Mouse (Mus musculus) myocyte (in vitro differentiated cells): Measurements from ENCODE around the gene Sptssb. TPM values are rescaled to one million over a fixed set of nuclear protein-coding genes. Genes with fewer than 3 reads are reported as not detected.

Experiments
- H3K27me3 ChIP-seq: one replicate; pipeline ENCODE4 v1.6.1; 2011; ENCODE audit not compliant: control insufficient read depth, insufficient read depth, insufficient read length
- H3K36me3 ChIP-seq: one replicate; pipeline ENCODE4 v1.6.1; 2011; ENCODE audit not compliant: control insufficient read depth, insufficient read depth
- H3K4me2 ChIP-seq: one replicate; pipeline ENCODE4 v1.6.1; 2011; ENCODE audit warnings: low read depth, control low read depth
- H3K4me3 ChIP-seq: one replicate; pipeline ENCODE4 v1.5.1; 2011; ENCODE audit warnings: mild to moderate bottlenecking, control low read depth, moderate library complexity
- H3K79me2 ChIP-seq: one replicate; pipeline ENCODE4 v1.6.1; 2011; ENCODE audit not compliant: control insufficient read depth, insufficient read depth
- H3ac ChIP-seq: one replicate; pipeline ENCODE4 v1.6.1; 2011; ENCODE audit not compliant: control insufficient read depth, insufficient read length
- CEBPB ChIP-seq: IDR thresholded peaks from 2 replicates; pipeline ENCODE4 v1.6.1; 2011; ENCODE audit warnings: mild to moderate bottlenecking, moderate library complexity; ENCODE audit not compliant: poor library complexity, insufficient read depth, severe bottlenecking
- E2F4 ChIP-seq: IDR thresholded peaks from one replicate; pipeline ENCODE4 v1.6.1; 2011; ENCODE audit warnings: mild to moderate bottlenecking, control low read depth, moderate library complexity; ENCODE audit not compliant: insufficient read depth
- MAX ChIP-seq: IDR thresholded peaks from one replicate; pipeline ENCODE4 v1.6.1; 2011; ENCODE audit warnings: low read depth, mild to moderate bottlenecking, control low read depth
- MYOD1 ChIP-seq, 3 experiments: IDR thresholded peaks; one replicate each; pipeline ENCODE4 v1.6.1; 2011; ENCODE audit warnings: control low read depth in 2 of 3, low read depth in 2 of 3, mild to moderate bottlenecking in 2 of 3, moderate library complexity in 1 of 3; ENCODE audit not compliant: insufficient read length in 2 of 3, control insufficient read depth in 1 of 3
- MYOG ChIP-seq, 3 experiments: IDR thresholded peaks; one replicate each; pipeline ENCODE4 v1.6.1; 2011; ENCODE audit warnings: control low read depth in 2 of 3, low read depth in 2 of 3, mild to moderate bottlenecking in 2 of 3; ENCODE audit not compliant: insufficient read length in 2 of 3, control insufficient read depth in 1 of 3, insufficient read depth in 1 of 3
- POLR2A ChIP-seq: IDR thresholded peaks from one replicate; pipeline ENCODE4 v1.6.1; 2011; ENCODE audit warnings: low read depth, mild to moderate bottlenecking, control low read depth, moderate library complexity; ENCODE audit not compliant: insufficient read length
- POLR2AphosphoS2 ChIP-seq: IDR thresholded peaks from one replicate; pipeline ENCODE4 v1.6.1; 2011; ENCODE audit warnings: low read depth, control low read depth; ENCODE audit not compliant: insufficient read length
- REST ChIP-seq: IDR thresholded peaks from one replicate; pipeline ENCODE4 v1.6.1; 2011; ENCODE audit warnings: mild to moderate bottlenecking, control low read depth, moderate library complexity; ENCODE audit not compliant: insufficient read depth, insufficient read length
- SRF ChIP-seq: IDR thresholded peaks from one replicate; pipeline ENCODE4 v1.6.1; 2011; ENCODE audit warnings: low read depth; ENCODE audit not compliant: control insufficient read depth, insufficient read length
- TCF12 ChIP-seq: IDR thresholded peaks from one replicate; pipeline ENCODE4 v1.6.1; 2011; ENCODE audit warnings: mild to moderate bottlenecking, control low read depth; ENCODE audit not compliant: poor library complexity, insufficient read depth, severe bottlenecking
- TCF3 ChIP-seq: IDR thresholded peaks from one replicate; pipeline ENCODE4 v1.6.1; 2011; ENCODE audit warnings: low read depth, control low read depth; ENCODE audit not compliant: insufficient read length
- USF1 ChIP-seq: IDR thresholded peaks from one replicate; pipeline ENCODE4 v1.6.1; 2011; ENCODE audit warnings: low read depth, mild to moderate bottlenecking, control low read depth, moderate library complexity
- polyA plus RNA-seq: library from polyadenylated mRNA; unstranded; fragments of >200 nt; fragmentation: generic; extraction: Trizol; gene quantifications from one replicate; pipeline ENCODE4 v1.2.1, GENCODE M21; 2012; ENCODE audit warnings: missing spikeins

Sptssb gene
- polyA plus RNA-seq, 1 experiment, result not detected

DNA sequence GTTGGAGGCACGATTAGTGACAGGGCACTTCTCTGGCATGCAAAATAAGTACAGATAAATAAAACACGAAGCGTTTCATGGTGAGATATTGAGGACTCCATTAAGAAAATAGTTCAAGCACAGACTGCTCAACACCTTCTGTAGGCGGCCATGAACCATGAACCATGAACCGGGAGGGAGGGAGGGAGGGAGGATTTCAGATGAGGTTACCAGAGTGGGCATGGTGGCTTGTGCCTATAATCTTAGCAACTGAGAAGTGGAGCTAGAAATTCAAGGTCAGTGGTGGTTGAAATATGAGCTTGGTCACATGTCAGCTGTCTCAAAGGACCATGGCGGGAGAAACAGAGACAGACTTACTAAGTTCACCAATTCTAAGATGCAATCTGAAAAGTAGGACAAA is 20.3 kb downstream of the Sptssb start:
- Histone ChIP-seq H3K79me2 (no peaks in the 10 kb centered on the region), H3K36me3 (no peaks in the 10 kb centered on the region), H3K27me3 (peaks cover 5% of the 10 kb centered on the region), H3ac (no peak overlapping the region), H3K4me3 (no peak overlapping the region), H3K4me2 (no peak overlapping the region)
- TF ChIP-seq POLR2AphosphoS2 (no peak), USF1 (no peak), REST (no peak), POLR2A (no peak), TCF3 (no peak), TCF12 (no peak), SRF (no peak), E2F4 (no peak), CEBPB (no peak), MYOG (IDR thresholded peaks at IDR 0.05; ENCODE audit: control insufficient read depth in 1 of 3, insufficient read depth in 1 of 3, insufficient read length in 2 of 3, low read depth in 2 of 3) (no peak), MYOD1 (IDR thresholded peaks at IDR 0.05; ENCODE audit: control insufficient read depth in 1 of 3, insufficient read length in 2 of 3, low read depth in 2 of 3) (no peak), MAX (no peak)

DNA sequence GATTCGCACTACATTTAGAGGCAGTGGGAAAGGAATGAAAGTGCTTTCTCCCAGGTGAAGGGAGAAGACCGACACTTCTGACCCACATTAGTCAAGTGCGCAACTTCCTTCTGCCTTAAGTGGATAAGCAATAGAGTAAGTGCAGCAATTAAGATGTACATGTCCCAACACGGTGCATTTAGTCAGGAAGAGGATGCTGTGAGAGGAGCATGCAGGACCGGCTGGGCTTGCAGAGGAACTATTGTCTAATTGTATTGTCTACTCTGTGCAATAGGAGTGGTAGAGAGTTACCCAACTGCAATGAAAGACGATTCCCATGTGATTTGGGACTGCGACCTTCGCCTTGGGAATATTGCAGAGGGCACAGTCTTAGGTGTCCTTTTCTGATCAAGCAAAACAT is 30.2 kb downstream of the Sptssb start:
- Histone ChIP-seq H3K79me2 (no peaks in the 10 kb centered on the region), H3K27me3 (no peaks in the 10 kb centered on the region), H3ac (no peak overlapping the region), H3K4me3 (no peak overlapping the region), H3K4me2 (no peak overlapping the region), H3K36me3 (no peaks in the 10 kb centered on the region)
- TF ChIP-seq POLR2AphosphoS2, result no peak
- no peak for TF ChIP-seq TCF3
- no peak for TF ChIP-seq CEBPB
- TF ChIP-seq TCF12, result no peak
- no peak for TF ChIP-seq MYOD1 (IDR thresholded peaks at IDR 0.05; ENCODE audit: control insufficient read depth in 1 of 3, insufficient read length in 2 of 3, low read depth in 2 of 3)
- TF ChIP-seq MAX, result no peak
- TF ChIP-seq MYOG (IDR thresholded peaks at IDR 0.05; ENCODE audit: control insufficient read depth in 1 of 3, insufficient read depth in 1 of 3, insufficient read length in 2 of 3, low read depth in 2 of 3), result no peak
- no peak for TF ChIP-seq USF1
- no peak for TF ChIP-seq SRF
- no peak for TF ChIP-seq E2F4
- no peak for TF ChIP-seq POLR2A
- no peak for TF ChIP-seq REST

DNA sequence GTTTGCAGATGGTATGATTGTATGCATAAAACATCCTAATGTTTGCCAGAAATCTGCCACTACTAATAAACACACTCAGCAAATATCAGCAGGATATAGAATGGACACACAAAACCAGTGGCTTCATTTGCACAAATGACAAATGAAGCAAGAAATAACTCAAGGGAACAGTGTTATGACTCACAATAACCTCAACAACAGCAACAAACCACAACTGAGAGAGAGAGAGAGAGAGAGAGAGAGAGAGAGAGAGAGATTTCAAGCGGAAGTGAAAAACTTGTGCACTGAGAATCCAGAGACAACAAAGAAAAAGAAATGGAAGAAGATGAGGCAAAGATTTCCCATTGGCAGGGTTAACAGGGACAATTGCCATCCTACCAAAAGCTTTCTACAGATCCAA is 35.2 kb downstream of the Sptssb start:
- no peak overlapping the region for H3K4me3 ChIP-seq
- no peak overlapping the region for H3K4me2 ChIP-seq
- no peaks in the 10 kb centered on the region for H3K79me2 ChIP-seq
- H3ac ChIP-seq, result no peak overlapping the region
- no peaks in the 10 kb centered on the region for H3K36me3 ChIP-seq
- H3K27me3 ChIP-seq, result no peaks in the 10 kb centered on the region
- TF ChIP-seq MAX, result no peak
- TF ChIP-seq TCF12, result no peak
- TF ChIP-seq REST, result no peak
- no peak for TF ChIP-seq SRF
- TF ChIP-seq USF1, result no peak
- TF ChIP-seq POLR2A, result no peak
- no peak for TF ChIP-seq POLR2AphosphoS2
- no peak for TF ChIP-seq CEBPB
- TF ChIP-seq E2F4, result no peak
- no peak for TF ChIP-seq TCF3
- TF ChIP-seq MYOG (IDR thresholded peaks at IDR 0.05; ENCODE audit: control insufficient read depth in 1 of 3, insufficient read depth in 1 of 3, insufficient read length in 2 of 3, low read depth in 2 of 3), result no peak
- TF ChIP-seq MYOD1 (IDR thresholded peaks at IDR 0.05; ENCODE audit: control insufficient read depth in 1 of 3, insufficient read length in 2 of 3, low read depth in 2 of 3), result no peak

DNA sequence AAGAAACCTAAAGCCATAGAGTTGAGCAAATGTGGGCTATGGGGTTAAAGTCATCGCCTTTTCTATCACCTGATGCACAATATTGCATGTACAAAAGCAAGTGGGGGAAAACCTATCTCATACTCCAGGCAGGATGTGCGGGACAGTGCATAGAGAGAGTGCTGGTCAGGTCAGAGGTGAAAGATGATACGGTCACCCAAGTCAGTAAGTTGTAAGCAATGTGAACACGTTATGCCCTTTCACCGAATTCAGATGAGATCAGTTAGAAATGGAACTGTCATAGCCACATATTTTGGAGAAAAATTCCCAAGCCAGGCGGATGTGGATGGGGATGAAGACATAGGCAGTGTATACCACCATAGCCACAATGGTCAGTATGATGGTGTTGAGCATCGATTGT is 39.1 kb downstream of the Sptssb start:
- H3K36me3 ChIP-seq, result no peaks in the 10 kb centered on the region
- H3K79me2 ChIP-seq, result no peaks in the 10 kb centered on the region
- no peaks in the 10 kb centered on the region for H3K27me3 ChIP-seq
- H3K4me3 ChIP-seq, result no peak overlapping the region
- H3K4me2 ChIP-seq, result no peak overlapping the region
- TF ChIP-seq POLR2AphosphoS2 (no peak), MAX (no peak)
- H3ac ChIP-seq, result no peak overlapping the region

DNA sequence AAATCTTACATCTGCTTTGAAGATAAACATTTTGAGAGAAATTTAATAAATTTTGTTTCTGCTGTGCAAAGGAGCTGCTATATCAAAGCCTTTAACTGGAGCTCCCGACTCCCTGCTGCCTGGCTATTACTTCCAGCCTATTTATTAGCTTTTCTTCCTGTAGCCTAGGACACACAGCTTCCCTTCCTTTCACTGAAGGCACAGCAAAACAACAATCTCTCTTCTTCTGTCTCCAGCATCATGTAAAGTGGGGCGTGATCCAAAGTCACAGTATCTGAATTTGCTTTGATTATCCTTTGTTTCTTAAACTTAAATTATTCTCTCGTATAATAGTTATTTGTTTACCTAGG is 39.9 kb downstream of the Sptssb start:
- no peak overlapping the region for H3K4me2 ChIP-seq
- H3K27me3 ChIP-seq, result no peaks in the 10 kb centered on the region
- no peaks in the 10 kb centered on the region for H3K36me3 ChIP-seq
- no peak overlapping the region for H3K4me3 ChIP-seq
- TF ChIP-seq TCF3, result no peak
- no peak for TF ChIP-seq E2F4
- TF ChIP-seq CEBPB, result no peak
- no peak for TF ChIP-seq TCF12
- TF ChIP-seq POLR2AphosphoS2, result no peak
- H3K79me2 ChIP-seq, result no peaks in the 10 kb centered on the region
- H3ac ChIP-seq, result no peak overlapping the region
